Mouse (Mus musculus) limb, embryonic 11.5 days (tissue): ENCODE data around the gene Rnf141. TPM values are rescaled to one million over a fixed set of nuclear protein-coding genes. Genes with fewer than 3 reads are reported as not detected.
A peak's percentile ranks its signal among the peaks of the same experiment; 100 is the strongest.

Experiments used
- ATAC-seq: fragments of 200-750 bp; cut with Nextera tagmentation; 2 replicates; pipeline ENCODE4 v1.8.0; 2017; ENCODE audit warnings: low read depth; ENCODE audit not compliant: insufficient number of reproducible peaks, low FRiP score, low TSS enrichment
- DNase-seq: peaks from one replicate; pipeline ENCODE4 v3.0.0-alpha.2; 2015; ENCODE audit warnings: low spot score
- H3K27ac ChIP-seq: fragments of 300-500 bp; sonication (generic); replicated peaks from 2 replicates; pipeline ENCODE4 v1.5.1; 2014; ENCODE audit warnings: low read depth, mild to moderate bottlenecking, low read length
- H3K27me3 ChIP-seq: fragments of 300-500 bp; sonication (generic); 2 replicates; pipeline ENCODE4 v1.6.1; 2014; ENCODE audit warnings: mild to moderate bottlenecking, low read length, mixed read lengths; ENCODE audit not compliant: control insufficient read depth, insufficient read depth
- H3K36me3 ChIP-seq: fragments of 300-500 bp; sonication (generic); 2 replicates; pipeline ENCODE4 v1.6.1; 2014; ENCODE audit warnings: mild to moderate bottlenecking, low read length, moderate library complexity, mixed read lengths; ENCODE audit not compliant: control insufficient read depth, insufficient read depth
- H3K4me1 ChIP-seq: fragments of 300-500 bp; sonication (generic); 2 replicates; pipeline ENCODE4 v1.6.1; 2014; ENCODE audit warnings: low read length, mixed read lengths; ENCODE audit not compliant: control insufficient read depth, insufficient read depth
- H3K4me2 ChIP-seq: fragments of 300-500 bp; sonication (generic); 2 replicates; pipeline ENCODE4 v1.6.1; 2014; ENCODE audit warnings: low read depth, mild to moderate bottlenecking, moderate library complexity; ENCODE audit not compliant: severe bottlenecking
- H3K4me3 ChIP-seq: fragments of 300-500 bp; sonication (generic); 2 replicates; pipeline ENCODE4 v1.5.1; 2014; ENCODE audit warnings: low read depth, low read length
- H3K9ac ChIP-seq: fragments of 300-500 bp; sonication (generic); 2 replicates; pipeline ENCODE4 v1.6.1; 2014; ENCODE audit warnings: mild to moderate bottlenecking, low read length
- H3K9me3 ChIP-seq: fragments of 300-500 bp; sonication (generic); 2 replicates; pipeline ENCODE4 v1.6.1; 2016; ENCODE audit warnings: low read length; ENCODE audit not compliant: control insufficient read depth
- WGBS: fragments of 180-500 bp; shearing (Covaris S2); extraction: QIAGEN DNeasy Blood & Tissue Kit; methylation state at CpG from one replicate; pipeline ENCODE4 v1.1.7; 2014; 5-methylcytosine and 5-hydroxymethylcytosine counted together
- polyA plus RNA-seq: library from polyadenylated mRNA; unstranded; fragments of >200 nt; fragmentation: Nextera tagmentation; extraction: Ambion mirVana; gene quantifications from 2 replicates; pipeline ENCODE4 v1.2.1, GENCODE M21; 2014

Rnf141 gene
- polyA plus RNA-seq = 18.5 and 19.5 TPM in 2 replicates

GRCm38 (mm10) chr7:110843916-110844874, at the start of gene Rnf141:
Gene Rnf141, minus strand, starts transcription at chr7:110844457.
- peak; percentile 96 for DNase-seq
- WGBS = under 1% methylated on average over 42 of the region's 42 CpGs

GRCm38 (mm10) chr7:110891501-110891986, 47.3 kb upstream of the Rnf141 start:
- H3K4me3 ChIP-seq = no peak overlapping the region
- H3K4me1 ChIP-seq = no peaks in the 10 kb centered on the region
- WGBS = 80% methylated on average over 9 of the region's 9 CpGs
- H3K4me2 ChIP-seq = no peak overlapping the region
- no peak overlapping the region for H3K9ac ChIP-seq
- no peaks in the 10 kb centered on the region for H3K9me3 ChIP-seq
- H3K27ac ChIP-seq = no peak overlapping the region
- DNase-seq (no peak), ATAC-seq (no peak)
- H3K27me3 ChIP-seq = no peaks in the 10 kb centered on the region
- no peaks in the 10 kb centered on the region for H3K36me3 ChIP-seq

More at GRCm38 (mm10) chr7:110843916-110844874, at the start of gene Rnf141:
- no peaks in the 10 kb centered on the region for H3K36me3 ChIP-seq
- H3K27me3 ChIP-seq = no peaks in the 10 kb centered on the region
- H3K4me1 ChIP-seq = 0 out of 2 replicates have a peak, but pooled peaks cover 2% of the 10 kb centered on the region
- H3K4me3 ChIP-seq = peak within 1 kb of the TSS; percentile 79
- H3K9ac ChIP-seq = peak within 1 kb of the TSS; percentile 88
- no peaks in the 10 kb centered on the region for H3K9me3 ChIP-seq
- peak within 1 kb of the TSS; percentile 83 for H3K4me2 ChIP-seq
- H3K27ac ChIP-seq = peak within 1 kb of the TSS; percentile 82
- peak; percentile 88 for ATAC-seq

GRCm38 (mm10) chr7:110881746-110882333, 37.6 kb upstream of the Rnf141 start:
- Histone ChIP-seq H3K9me3 (no peaks in the 10 kb centered on the region), H3K9ac (no peak overlapping the region), H3K4me3 (no peak overlapping the region), H3K27ac (no peak overlapping the region), H3K4me1 (no peaks in the 10 kb centered on the region), H3K27me3 (no peaks in the 10 kb centered on the region), H3K4me2 (no peak overlapping the region), H3K36me3 (no peaks in the 10 kb centered on the region)
- WGBS = 81% methylated on average over 2 of the region's 2 CpGs
- ATAC-seq (no peak), DNase-seq (no peak)

- Histone ChIP-seq H3K4me1 (no peaks in the 10 kb centered on the region), H3K27me3 (no peaks in the 10 kb centered on the region), H3K4me3 (no peak overlapping the region), H3K9ac (no peak overlapping the region), H3K9me3 (no peaks in the 10 kb centered on the region), H3K4me2 (no peak overlapping the region), H3K27ac (no peak overlapping the region), H3K36me3 (no peaks in the 10 kb centered on the region)
- ATAC-seq = no peak
- DNase-seq = no peak
- WGBS = 86% methylated on average over 4 of the region's 4 CpGs
Measured at GRCm38 (mm10) chr7:110878028-110878427, 33.8 kb upstream of the Rnf141 start.

GRCm38 (mm10) chr7:110876965-110877364, 32.7 kb upstream of the Rnf141 start:
- no peak for DNase-seq

GRCm38 (mm10) chr7:110868807-110869206, 24.6 kb upstream of the Rnf141 start:
- no peaks in the 10 kb centered on the region for H3K9me3 ChIP-seq
- H3K4me1 ChIP-seq = no peaks in the 10 kb centered on the region
- no peaks in the 10 kb centered on the region for H3K27me3 ChIP-seq
- ATAC-seq (no peak), DNase-seq (no peak)
- H3K4me2 ChIP-seq = no peak overlapping the region
- no peak overlapping the region for H3K9ac ChIP-seq
- H3K36me3 ChIP-seq = no peaks in the 10 kb centered on the region
- 77% methylated on average over 5 of the region's 5 CpGs for WGBS
- H3K4me3 ChIP-seq = no peak overlapping the region
- no peak overlapping the region for H3K27ac ChIP-seq

More at GRCm38 (mm10) chr7:110876965-110877364, 32.7 kb upstream of the Rnf141 start:
- H3K27me3 ChIP-seq = no peaks in the 10 kb centered on the region
- H3K4me1 ChIP-seq = no peaks in the 10 kb centered on the region
- no peaks in the 10 kb centered on the region for H3K36me3 ChIP-seq
- no peaks in the 10 kb centered on the region for H3K9me3 ChIP-seq
- ATAC-seq = no peak
- no peak overlapping the region for H3K4me3 ChIP-seq
- no peak overlapping the region for H3K4me2 ChIP-seq
- no peak overlapping the region for H3K9ac ChIP-seq
- H3K27ac ChIP-seq = no peak overlapping the region
- WGBS = 82% methylated on average over 4 of the region's 4 CpGs

GRCm38 (mm10) chr7:110867116-110867515, 22.9 kb upstream of the Rnf141 start:
- DNase-seq = no peak
- Histone ChIP-seq H3K27ac (no peak overlapping the region), H3K27me3 (no peaks in the 10 kb centered on the region), H3K9me3 (no peaks in the 10 kb centered on the region), H3K4me1 (no peaks in the 10 kb centered on the region), H3K36me3 (no peaks in the 10 kb centered on the region), H3K4me2 (no peak overlapping the region), H3K4me3 (no peak overlapping the region), H3K9ac (no peak overlapping the region)
- no peak for ATAC-seq
- 88% methylated on average over 6 of the region's 6 CpGs for WGBS

- Histone ChIP-seq H3K27me3 (no peaks in the 10 kb centered on the region), H3K4me3 (no peak overlapping the region), H3K4me2 (no peak overlapping the region), H3K36me3 (no peaks in the 10 kb centered on the region), H3K27ac (no peak overlapping the region), H3K9me3 (no peaks in the 10 kb centered on the region), H3K9ac (no peak overlapping the region), H3K4me1 (no peaks in the 10 kb centered on the region)
- ATAC-seq (no peak), DNase-seq (no peak)
- WGBS = 97% methylated on average over 3 of the region's 3 CpGs
Measured at GRCm38 (mm10) chr7:110866021-110866420, 21.8 kb upstream of the Rnf141 start.
